Mouse (Mus musculus) gastrocnemius, postnatal 4 days (tissue): Measurements from ENCODE around the gene Eif5a. TPM values are rescaled to one million over a fixed set of nuclear protein-coding genes. Genes with fewer than 3 reads are reported as not detected.
"Not testable (repeated sequence)": the region's sequence is repeated elsewhere in the genome, so short reads cannot be mapped to it uniquely, and the experiment has no call there.

Experiments
- DNase-seq, 2 experiments: peaks; one replicate each; pipeline ENCODE4 v3.0.0; 2021 to 2022; ENCODE audit warnings: low spot score in 2 of 2, mixed read lengths in 2 of 2
- total RNA-seq, 2 experiments: library from RNA; stranded (reverse); gene quantifications; 2 replicates each; pipeline ENCODE4 v1.2.3; 2021

Eif5a gene
- total RNA-seq, 2 experiments from 2014 or later = 565 to 571 TPM

DNA sequence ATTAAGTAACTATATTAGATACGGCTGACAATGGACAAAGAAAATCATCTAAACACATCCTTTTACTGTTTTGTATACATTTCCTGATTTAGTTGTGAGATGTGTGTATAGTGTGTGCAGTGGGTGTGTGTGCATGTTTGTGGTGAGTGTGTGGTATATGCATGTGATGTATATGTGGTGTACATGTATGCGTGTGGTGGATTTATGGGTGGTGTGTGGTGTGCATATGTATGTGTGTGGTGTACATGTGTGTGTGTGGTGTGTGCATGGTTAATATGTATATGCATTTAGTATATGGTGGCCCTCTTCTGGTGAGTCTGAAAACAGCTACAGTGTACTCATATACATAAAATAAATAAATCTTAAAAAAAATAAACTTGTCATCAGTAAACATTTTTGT, 5.7 kb upstream of the Eif5a start:
- DNase-seq = no peak

DNA sequence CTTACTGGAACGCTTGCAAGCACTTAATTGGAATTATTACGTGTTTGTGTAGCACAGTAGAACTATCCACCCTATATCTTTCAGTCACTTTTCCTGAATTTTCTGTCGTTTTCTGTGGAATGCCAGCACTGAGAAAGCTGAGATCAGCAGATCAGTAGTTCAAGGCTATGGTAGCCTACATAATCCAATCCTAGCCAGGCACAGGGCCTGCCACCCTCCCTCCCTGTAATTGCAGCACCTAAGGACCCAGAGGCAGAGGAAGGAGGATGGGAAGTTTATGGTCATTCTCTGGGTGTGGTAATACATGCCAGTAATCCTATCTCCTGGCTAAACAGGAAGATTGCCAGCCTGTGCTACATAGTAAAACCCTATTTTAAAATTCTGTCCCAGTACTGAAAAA, 1.0 kb upstream of the Eif5a start:
- no peak for DNase-seq

DNA sequence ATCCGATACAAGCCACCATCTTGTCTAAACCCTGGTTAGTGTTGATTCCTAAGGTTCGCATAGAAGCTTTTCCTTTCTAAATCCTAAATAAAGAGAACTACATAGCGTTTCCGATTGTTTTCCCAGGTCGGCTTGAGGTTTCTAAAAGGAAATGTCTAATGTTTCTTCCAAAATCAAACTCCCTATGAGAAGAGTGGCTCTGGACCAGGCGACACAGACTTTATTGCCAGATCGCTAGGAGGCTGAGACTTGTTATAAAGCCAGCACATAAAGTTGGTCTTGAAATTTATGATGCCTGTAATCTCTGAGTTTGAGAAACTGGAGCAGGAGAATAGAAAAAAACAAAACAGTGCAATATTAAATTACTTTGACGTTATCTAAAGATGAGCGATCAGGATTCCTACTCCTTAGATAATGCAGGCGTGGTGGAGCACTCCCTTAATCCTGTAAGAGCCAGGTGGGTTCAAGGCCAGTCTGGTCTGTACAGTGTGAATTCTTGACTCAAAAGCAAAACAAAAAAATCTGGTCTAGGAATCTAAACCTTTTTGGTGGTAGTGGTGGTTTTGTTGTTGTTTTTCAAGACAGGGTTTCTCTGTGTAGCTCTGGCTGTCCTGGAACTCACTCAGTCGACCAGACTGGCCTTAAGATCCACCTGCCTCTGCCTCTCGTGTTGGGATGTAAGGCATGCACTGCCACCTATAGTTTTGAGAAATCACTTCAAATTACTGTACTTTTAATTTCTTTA, 426 bp upstream of the Eif5a start:
- DNase-seq = no peak

DNA sequence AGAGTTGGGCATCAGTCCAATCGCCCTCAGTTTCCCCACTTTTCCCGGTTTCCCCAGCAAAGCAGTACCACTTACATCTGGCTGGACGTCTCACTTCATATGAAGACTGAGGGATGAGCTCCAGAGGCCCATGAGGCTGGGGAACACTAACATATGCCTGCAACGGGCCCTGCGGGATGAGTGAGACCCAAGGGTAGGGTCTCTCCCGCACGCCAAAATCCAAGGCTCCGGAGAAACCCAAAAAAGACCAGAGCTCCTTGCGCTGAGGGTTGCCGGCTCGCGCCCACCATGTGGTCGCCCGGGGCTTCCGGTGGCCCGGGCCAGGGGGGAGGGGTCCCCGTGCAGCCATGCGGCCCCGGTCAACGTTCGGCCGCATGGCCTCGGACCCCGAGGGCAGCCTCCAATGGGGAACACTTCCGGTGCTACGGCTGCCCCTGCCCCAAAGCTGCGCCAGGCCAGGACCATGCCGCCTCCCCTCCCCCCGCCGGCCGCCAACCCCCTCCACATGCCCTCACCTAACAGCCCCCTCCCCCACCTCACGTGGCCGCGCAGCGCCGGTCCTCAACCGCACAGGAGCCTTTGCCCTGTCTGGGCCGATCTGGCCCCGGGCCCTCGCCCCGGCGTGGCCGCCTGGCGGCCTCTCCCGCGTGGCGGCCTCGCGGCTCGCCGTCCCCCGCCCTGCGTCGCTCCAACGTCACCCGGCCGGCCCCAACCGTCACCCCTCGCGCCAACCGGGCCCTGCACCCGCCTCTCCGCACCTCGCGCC, 1.3 kb downstream of the Eif5a start:
- peak; percentile 40 to 58 for DNase-seq

DNA sequence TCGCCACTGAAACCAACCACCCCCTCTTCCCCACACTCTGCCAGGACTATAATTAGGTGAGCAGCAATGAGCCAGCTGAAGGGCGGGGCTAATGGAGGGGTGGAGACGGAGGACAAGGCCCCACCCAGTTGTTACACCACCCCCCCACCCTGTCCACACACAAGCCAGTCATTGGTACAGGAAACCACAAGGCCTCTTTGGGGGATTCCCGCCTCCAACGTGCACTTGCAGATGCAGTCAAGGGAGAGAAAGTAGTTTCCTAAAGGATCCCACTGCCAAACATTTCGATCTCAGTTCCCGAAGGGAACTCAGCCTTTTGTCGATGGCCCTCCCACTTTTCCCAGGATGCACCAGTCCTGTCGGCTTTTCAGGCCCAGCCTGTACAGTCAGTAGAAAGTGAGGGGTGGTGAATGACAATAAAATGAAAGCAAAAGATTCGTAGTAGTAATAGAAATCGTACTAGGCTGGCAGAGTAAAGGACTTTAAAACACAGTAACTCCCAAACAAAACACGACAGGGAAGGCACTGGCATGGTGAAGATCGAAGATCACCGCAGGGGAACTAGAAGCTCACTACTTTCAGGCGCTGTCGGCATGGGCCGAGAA, 2.0 kb downstream of the Eif5a start:
- peak in 1 of 2 experiments; percentile 78 for DNase-seq

DNA sequence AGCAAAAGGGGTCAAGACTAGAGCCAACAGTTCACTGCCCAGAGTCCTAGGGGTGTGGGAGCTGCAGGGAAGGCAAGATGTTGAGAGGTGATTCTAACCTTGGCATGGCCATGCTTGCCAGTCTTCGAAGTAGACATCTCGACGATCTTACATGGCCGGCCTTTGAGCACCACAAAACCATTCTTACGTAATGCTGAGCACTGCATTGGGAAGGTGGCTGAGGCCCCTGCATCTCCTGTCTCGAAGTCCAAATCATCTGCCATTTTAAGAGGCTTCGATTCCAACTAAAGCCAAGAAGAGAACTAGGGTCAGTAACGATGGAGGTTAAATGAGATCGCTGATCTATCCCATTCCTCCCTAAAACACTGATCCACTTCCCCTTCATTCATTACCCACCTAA, 2.7 kb downstream of the Eif5a start:
- no peak for DNase-seq

DNA sequence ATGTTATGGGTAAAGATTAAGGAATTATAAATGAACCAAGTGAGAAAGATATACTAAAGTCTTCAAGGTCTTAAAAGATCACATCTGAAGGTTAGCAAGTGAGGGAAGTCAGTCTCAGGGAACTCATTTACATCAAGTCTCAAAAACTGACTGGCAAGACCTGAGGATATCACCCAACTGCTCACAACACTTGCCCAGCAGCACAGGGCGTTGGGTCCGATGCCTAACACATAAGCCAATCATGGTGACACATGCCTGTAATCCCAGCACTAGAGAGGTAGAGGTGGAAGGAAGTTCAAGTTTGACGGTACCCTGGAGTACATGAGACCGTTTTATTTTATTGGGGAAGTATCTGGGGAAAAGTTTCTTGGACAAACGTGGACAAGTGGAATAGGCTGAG, 3.6 kb downstream of the Eif5a start:
- no peak for DNase-seq

DNA sequence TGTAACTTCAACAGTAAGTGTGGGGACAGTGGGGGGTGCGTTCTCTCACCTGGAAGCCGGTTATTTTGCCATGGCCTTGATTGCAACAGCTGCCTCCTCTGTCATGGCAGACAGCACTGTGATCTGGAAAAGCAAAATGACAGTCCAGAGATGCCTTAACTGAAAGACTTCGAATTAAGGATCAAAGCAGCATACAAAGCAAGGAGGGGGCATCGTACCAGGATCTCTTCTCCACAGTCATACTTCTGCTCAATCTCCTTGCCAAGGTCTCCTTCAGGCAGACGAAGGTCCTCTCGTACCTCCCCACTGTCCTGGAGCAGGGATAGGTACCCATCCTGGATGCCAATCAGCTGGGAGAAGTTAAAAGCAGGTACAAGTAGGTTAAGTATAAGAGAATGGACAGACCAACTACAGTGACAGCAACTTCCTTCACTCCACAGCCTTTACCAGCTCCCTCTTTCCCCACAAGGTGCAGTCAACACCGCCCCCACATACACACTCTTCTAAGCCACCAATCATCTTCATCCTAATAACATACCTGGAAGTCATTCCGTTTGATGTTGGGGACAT, 4.3 kb downstream of the Eif5a start:
- no peak for DNase-seq

DNA sequence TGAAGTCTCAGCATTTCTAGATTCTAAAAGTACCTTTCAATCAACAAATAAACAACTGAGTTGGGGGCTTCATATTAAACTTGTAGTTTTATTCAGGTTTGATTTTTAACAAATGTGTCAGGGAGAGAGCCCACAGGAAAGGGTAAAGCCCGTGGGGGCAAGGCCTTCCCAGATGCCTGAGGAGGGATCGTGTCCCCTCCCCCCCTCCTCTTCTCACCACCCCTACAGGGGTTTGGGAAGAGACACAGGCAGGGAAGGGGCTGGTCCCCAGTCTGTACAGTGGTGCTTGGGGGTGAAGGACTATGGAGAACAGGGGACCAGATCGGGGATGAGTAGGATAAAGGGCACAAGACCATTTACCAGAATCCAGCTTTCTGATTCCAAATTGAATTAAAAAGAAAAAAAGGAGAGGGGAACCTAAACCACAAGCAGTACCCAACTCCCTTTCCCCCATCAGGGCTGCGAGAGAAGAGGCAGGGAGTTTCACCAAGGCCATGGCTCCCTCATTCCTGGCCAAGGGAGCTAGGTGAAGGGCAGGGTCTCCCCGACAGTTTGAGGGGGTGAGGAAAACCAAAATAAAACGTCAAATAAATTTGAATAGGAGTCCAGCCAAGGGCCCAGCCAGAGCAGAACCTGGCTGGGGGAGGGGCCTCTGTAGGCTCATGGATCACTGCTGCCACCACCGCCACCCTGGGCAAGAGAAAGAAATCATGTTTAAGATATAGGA, 4.9 kb downstream of the Eif5a start:
- not testable (repeated sequence) for DNase-seq

DNA sequence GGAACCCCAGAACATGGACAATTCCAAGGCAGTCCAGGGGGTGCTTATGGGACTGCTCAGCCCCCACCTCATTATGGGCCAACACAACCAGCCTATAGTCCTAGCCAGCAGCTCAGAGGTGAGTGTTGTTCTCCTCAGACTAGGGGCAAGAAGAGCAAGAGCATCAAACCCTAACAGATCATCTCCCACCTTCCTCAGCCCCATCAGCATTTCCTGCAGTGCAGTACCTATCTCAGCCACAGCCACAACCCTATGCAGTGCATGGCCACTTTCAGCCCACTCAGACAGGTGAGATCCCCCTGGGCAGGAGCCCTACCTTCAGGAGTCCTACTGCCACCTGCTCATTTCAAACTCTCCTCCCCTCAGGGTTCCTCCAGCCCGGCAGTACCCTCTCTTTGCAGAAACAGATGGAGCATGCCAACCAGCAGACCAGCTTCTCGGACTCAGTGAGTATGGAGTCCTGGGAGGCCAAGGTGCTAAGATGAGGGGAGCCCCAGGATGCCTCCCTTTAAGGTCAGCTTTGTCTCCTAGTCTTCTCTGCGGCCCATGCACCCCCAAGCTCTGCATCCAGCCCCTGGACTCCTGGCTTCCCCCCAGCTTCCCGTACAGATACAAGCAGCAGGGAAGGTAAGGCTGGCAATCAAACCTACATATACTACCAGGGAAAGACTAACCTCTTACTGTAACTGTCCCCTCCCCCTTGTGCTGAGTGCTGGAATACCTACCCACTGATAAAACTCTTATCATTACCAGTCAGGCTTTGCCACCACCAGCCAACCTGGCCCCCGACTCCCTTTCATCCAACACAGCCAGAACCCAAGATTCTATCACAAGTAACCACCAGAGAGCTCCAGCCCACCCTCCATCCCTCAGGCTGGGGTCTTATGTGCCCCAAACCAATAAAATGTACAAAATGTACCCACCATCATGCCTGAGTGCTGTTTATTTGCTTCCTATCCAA, 5.8 kb downstream of the Eif5a start:
- DNase-seq = no peak

DNA sequence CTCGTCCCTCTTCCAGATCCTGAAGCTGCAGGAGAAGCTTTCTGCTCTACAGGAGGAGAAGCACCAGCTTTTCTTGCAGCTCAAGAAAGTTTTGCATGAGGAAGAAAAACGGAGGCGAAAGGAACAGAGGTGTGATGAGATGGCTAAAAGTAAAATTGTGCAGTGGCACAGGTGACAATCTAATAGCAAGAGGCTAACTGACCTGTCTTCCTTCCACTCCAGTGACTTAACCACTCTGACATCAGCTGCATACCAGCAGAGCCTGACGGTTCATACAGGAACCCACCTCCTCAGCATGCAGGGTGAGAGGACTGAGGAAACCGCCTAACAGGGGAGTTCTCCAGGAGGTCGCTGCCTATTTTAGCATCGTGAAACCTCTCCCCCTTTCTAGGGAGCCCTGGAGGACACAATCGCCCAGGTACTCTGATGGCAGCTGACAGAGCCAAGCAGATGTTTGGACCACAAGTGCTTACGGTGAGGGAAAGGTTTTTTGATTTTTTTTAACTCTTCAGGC, 6.8 kb downstream of the Eif5a start:
- no peak for DNase-seq

DNA sequence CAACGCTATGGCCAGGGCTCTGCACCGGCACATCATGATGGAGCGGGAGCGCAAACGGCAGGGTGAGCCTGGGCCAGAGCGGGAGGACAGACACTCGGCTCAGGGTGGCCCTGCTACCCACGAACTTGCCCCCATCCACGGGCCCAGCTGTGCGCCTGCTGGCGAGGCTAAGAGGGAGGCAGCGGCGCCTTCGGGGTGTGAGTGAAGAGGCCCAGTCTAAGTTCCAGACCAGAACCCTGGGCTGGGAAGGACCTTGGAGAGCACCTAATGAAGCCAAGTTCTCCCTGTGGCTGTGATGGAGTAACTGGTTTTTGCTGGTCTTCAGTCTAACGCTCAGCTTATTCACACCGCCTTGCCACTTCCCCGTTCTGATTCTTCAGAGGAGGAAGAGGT, 7.4 kb downstream of the Eif5a start:
- DNase-seq = no peak

DNA sequence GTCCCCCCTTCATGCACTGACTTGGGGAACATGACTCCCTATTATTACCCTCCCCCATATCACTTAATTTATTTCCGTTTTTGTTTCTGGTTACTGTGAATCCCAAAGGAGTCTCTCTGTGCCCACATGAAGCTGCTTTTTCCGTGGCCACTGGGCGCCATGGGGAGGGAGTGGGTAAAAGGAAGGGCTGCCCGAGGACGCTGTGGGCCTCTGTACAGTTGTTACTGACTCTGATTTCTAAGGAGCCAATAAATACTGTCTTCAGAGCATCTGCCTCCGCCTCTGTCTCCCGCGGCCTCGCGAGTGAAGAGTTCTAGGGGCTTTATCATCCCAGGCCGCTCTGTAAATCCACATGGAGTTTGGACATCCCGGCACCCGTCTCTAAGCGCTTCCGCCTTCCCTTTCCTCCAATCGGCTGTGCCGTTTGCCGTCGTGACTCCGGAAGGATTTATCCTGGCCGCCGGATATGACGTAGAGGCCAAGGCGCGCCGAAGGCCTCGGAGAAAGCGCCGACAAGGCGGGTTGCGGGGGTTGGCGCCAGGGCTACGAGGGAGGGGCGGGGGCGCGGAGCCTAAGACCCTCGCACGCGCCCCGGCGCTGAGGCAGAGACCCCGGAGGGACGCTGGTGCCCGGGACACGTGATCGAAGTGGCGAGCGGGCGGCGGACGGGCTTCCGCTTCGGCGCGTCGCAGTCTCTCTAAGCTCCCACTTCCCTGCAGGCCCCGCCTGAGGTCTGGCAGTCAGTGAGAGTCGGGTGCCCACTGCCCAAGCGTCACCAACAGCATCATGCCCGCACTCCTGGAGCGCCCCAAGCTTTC, 8.0 kb downstream of the Eif5a start, which contains the start of gene Gps2:
Gene Gps2, plus strand, starts transcription at position 335 of the 818 bp plus-strand sequence.
- DNase-seq = peak; percentile 76 to 92

DNA sequence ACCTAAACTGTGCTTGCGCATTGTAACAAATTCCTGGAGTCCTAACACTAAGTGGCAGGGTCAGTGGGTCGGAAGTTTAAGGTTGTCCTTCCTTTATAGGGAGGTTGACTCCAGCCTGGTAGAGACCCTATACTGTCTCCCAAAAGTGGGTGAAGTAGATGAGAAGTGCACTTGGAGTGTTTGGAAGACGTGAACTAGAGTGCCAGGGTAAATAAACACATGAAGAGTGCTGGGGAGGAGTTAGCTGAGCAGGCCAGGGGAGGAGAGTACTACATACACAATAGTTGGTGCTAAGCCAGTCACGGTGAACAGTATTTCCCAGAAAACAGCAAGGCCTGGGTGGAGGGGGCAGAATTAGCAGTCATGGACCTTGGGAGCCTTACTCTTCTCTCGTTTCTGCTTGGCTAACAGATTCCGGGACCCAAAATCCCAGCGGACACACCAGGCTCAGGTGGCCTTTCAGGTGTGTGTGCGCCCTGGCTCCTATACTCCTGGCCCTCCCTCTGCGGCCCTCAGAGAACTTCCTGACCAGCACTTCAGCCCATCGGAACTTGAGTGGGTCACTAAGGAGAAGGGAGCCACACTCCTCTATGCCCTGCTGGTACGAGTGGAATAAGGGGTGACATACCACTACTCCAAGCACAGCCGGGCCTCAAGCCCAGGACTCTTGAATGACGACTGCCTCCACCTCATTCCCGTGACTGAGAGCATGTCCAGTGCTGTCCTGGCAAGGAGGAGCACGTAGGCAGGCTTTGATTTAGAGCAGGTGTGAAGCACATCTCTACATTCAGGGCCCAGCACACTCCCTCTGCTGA, 8.8 kb downstream of the Eif5a start:
- DNase-seq = no peak

DNA sequence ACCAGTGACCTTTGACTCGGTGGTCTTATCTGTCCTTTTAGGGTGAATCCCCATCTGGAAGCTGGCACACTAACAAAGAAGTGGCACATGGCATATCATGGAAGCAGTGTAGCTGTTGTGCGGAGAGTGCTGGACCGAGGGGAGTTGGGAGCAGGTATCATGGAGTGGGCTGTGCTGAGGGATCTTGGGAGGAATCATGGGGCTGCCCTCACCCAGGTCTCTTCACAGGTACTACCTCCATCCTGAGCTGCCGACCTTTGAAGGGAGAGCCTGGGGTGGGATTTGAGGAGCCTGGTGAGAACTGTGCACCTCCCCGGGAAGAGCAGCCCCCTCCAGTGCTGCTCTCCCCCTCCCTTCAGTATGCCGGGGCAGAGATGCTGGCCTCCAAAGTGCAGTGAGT, 10.1 kb downstream of the Eif5a start:
- DNase-seq = no peak

DNA sequence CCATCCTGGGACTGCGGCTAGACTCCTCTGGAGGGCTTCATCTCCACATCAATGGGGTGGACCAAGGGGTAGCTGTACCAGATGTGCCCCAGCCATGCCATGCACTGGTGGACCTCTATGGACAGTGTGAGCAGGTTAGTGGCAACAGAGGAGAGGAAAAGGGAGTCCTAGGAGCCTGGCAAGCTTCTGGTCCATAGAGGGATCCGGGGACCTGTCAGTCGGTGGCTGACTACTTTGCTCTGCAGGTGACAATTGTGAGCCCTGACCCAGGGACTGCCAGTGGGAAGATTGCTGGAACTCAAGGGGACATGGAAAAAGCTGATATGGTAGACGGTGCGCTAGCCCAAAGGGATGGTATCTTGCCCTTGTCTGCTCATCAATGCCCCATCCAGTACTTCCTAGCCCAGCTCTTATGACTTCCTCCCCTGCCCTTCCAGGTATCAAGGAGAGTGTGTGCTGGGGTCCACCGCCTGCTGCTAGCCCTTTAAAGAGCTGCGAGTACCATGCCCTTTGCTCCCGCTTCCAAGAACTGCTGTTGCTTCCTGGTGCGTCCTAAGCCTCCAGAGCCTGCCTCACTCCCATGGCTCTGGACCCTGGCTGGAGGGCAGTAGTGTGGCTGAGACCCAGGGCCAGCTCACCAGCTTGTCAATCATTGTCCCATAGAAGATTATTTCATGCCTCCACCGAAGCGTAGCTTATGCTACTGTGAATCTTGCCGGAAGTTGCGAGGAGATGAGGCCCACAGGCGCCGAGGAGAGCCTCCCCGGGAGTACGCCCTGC, 10.8 kb downstream of the Eif5a start:
- no peak for DNase-seq

DNA sequence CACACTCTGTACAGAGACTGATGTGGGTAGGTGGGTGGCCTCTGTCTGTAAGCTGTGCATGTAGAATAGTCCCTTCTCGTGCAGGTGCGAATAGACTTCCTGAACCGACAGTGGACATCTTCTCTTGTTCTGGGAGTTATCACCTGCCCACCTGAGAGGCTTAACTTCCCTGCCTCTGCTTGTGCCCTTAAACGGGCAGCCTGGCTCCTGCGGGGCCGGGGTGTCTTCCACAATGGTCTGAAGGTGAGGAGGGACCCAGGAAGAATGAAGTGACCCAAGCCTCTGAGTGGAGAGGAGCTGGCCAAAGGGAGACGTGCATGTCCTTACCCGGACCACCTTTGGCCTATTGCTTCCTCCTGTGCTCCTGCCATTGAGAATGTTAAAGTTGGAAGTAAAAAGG, 11.6 kb downstream of the Eif5a start:
- no peak for DNase-seq
